Mouse (Mus musculus): Measurements from ENCODE around the gene Scimp.
"Not testable (repeated sequence)": the region's sequence is repeated elsewhere in the genome, so short reads cannot be mapped to it uniquely, and the experiment has no call there.

Gene Scimp

GRCm38 (mm10) chr11:70770804-70771203 is 41.6 kb downstream of the Scimp start:
- no peak for DNase-seq (ENCODE audit: low spot score in 2 of 2)

- DNase-seq (ENCODE audit: low spot score in 2 of 2), result no peak
Observed at GRCm38 (mm10) chr11:70765776-70766445, 46.5 kb downstream of the Scimp start.

- DNase-seq (ENCODE audit: low spot score in 2 of 2), result peak; percentile 75
Observed at GRCm38 (mm10) chr11:70763936-70764808, 48.2 kb downstream of the Scimp start, which contains the start of gene Zfp3. Gene Zfp3 (plus strand): TSS chr11:70764209.

DNA sequence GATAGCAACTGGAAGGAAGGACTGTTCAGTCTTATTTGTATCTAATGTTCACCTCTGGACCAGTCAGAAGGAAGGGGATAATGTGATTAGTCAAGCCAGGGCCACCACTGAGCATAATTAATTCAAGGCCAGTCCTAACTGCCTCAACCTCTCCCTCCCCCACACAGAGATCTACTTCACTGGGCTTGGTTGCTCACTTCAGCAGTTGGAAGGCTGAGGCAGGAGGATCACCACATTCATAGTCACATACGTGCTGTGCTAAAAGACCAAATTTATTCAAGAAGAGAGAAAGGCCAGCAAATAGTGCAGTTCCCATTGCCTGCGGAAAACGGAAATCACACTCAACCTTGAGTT is 48.8 kb downstream of the Scimp start:
- no peak for DNase-seq (ENCODE audit: low spot score in 2 of 2)

GRCm38 (mm10) chr11:70762641-70763040 is 49.7 kb downstream of the Scimp start:
- no peak for DNase-seq (ENCODE audit: low spot score in 2 of 2)

DNA sequence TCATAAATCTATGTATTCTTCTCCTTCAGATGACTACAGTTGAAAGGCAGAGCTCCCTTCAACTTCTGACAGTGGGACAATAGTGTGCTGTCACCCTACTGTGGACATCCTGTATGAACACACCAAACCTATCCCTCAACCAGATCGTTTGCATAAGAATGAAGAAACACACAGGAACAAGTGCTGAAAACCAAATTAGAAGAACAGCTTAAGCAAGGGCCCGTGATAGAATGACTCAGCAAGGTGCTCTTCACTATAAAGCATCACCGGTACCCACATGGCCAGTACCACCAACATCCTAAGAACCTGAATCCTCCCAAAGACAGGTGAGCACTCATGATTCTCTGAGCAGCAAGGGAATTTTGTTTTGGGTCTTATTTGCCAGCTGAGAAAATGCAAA is 51.9 kb downstream of the Scimp start:
- DNase-seq (ENCODE audit: low spot score in 2 of 2), result not testable (repeated sequence)

- peak; percentile 46 to 81 for DNase-seq (ENCODE audit: low spot score in 2 of 2)
Observed at GRCm38 (mm10) chr11:70755645-70756044, 56.7 kb downstream of the Scimp start.

DNA sequence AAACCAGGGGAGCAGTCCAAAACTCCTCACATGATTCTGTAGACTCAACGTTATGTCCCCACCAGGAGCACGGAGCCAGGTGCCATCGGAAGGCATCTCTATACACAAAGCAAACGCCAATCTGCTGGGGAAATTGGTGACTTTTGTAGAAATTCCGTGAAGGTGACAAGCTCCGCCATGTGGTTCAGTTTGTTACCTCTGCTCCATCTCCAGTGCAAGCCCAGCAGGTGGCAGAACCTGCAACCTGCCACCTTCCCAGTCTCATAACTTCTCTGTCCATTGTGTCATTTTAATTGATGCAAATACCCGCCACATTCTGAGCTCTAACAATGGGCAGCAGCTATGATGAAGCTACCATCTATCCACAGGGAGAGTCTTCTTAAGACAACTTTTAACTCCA is 57.4 kb downstream of the Scimp start:
- DNase-seq (ENCODE audit: low spot score in 2 of 2), result no peak

DNA sequence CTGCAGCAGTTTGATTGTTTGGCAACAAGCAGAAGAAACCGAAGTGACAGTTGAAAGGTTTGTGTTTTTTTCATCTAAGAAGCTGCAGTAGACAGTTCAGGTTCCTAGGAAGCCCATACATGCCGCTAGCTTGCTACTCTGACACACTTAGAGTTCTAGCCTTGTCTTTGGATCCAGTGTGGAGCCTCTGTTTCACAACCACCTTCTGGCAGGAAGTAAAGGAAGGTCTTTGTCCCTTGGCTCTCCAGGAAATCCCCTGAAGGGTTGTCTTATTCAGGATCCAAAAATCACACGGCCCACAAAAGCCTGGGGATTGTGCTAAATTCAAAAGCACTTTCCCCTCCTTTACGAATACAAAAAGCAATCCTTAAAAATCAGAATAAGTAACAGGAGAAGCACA is 57.9 kb downstream of the Scimp start:
- no peak for DNase-seq (ENCODE audit: low spot score in 2 of 2)

DNA sequence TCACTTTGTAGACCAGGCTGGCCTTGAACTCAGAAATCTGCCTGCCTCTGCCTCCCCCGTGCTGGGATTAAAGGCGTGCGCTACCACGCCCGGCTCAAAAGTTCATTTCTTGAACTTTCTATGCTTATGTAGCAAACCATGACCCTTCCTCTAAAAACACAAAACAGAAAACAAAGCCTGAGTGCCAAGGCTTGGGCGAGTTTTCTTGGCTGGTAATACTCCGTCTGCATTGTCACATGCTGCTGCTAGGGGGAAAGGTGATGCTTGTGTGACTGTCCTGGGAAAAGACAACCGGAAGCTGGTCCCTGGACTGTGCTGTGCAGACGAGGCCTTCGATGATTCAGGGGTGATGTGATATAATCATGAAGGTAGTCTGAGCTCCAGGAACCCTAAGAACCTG is 59.2 kb downstream of the Scimp start:
- no peak for DNase-seq (ENCODE audit: low spot score in 2 of 2)

- no peak for DNase-seq (ENCODE audit: low spot score in 2 of 2)
Observed at GRCm38 (mm10) chr11:70752337-70753017, 59.9 kb downstream of the Scimp start.

DNA sequence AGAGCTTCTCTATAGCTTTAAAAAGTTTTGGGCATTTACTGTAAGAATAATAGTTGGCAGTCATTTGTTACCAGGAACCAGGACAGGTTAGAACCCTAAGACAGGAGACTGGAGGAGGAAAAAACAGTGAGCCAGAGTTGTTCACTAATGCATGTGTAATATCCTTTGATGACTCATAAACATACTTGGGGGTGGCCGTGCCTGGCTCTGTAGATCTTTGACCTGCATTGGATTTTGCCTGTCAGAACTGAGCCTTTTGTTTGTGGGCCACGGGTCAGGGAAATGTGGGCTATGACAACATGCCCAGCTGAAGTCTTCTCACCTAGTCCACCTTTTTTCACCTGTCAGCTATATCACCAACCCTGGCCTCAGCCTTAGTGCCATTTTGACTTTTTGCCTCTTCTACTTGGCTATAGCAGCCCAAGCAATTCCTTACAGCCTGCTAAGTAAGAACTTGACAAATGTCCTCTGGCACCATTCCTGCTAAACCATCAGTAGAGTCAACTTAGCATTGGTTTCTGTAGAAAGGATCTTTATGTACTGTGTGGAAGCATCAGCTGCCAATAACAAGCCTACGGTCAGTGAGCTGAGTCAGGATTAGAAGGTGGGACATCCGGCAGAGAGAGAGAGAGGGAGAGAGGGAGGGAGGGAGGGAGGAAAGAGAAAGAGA is 64.4 kb downstream of the Scimp start:
- DNase-seq (ENCODE audit: low spot score in 2 of 2), result no peak

DNA sequence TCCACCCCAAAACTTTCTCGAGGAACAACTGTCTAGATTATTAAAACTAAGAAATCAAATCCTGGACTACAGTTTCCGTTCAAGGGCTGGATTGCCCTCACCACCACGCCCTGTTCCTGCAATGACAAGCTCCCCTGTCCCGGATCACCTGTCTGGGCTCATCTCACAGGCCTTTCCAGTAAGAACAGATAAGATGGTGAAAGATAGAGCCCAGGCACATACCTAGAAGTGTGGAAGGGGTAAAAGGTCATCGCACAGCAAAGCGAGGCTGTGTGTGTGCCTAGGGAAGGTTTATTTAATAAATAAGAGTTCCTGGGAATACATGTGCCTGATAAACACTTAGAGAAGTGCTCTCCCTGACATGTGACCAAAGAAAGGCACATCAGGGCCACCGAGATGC is 66.8 kb downstream of the Scimp start:
- DNase-seq (ENCODE audit: low spot score in 2 of 2), result no peak

GRCm38 (mm10) chr11:70742581-70743459 is 69.6 kb downstream of the Scimp start:
- no peak for DNase-seq (ENCODE audit: low spot score in 2 of 2)

DNA sequence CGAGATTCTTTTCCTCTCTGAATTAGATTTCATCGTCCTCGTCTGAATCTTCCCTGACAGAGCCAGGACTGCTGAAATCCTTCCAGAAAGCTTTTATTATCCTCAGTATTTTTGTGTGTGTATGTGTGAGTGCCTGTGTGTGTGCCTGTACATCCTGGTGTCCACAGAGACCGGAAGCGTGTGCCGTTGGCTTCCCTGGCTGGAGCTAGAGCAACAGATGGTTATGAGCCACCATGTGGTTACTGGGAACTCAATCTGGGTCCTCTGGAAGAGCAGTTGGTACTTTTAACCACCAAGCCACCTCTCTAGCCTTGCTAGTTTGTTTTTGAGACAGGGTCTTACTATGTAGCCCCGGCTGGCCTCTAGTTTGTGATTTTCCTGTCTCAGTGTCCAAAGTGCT is 70.3 kb downstream of the Scimp start:
- no peak for DNase-seq (ENCODE audit: low spot score in 2 of 2)

GRCm38 (mm10) chr11:70741603-70742002 is 70.8 kb downstream of the Scimp start:
- no peak for DNase-seq (ENCODE audit: low spot score in 2 of 2)

All from frontal cortex, postnatal 14 days (tissue).